Comparison of ENCODE assay signal across 8 mouse cellular contexts in genomic region chr1:132367692-132368506, GRCm38 (mm10). TPM values are rescaled to one million over a fixed set of nuclear protein-coding genes. Genes with fewer than 3 reads are reported as not detected.
DNase-seq lines count a peak whose midpoint lies in the region; ATAC-seq and TF ChIP-seq lines count a peak whose summit lies in the region.

No protein-coding gene starts in this region.

- H3K36me3 ChIP-seq in embryonic facial prominence, embryonic 15.5 days, result peaks cover 5% of the 10 kb centered on the region; the same call in 1 of the 2 replicates
- peaks cover 8% of the 10 kb centered on the region; the same call in 1 of the 2 replicates for H3K36me3 ChIP-seq in heart, embryonic 10.5 days
- H3K36me3 ChIP-seq in kidney, embryonic 14.5 days (ENCODE audit: control insufficient read depth, insufficient read depth, low read length), result no peaks in the 10 kb centered on the region; the same call in 1 of the 2 replicates
- peaks cover 28% of the 10 kb centered on the region for H3K36me3 ChIP-seq in limb, embryonic 15.5 days
- H3K36me3 ChIP-seq in midbrain, postnatal 0 days (ENCODE audit: insufficient read depth, low read length), result no peaks in the 10 kb centered on the region; the same call in 1 of the 2 replicates

- 0 out of 2 replicates have a peak, but pooled peaks have one; percentile 15 for TF ChIP-seq POLR2A in bone marrow, adult 2 months (IDR thresholded peaks at IDR 0.05; ENCODE audit: borderline replicate concordance, control insufficient read depth, low read depth, low read length)

- ATAC-seq in embryonic facial prominence, embryonic 15.5 days (ENCODE audit: insufficient number of reproducible peaks, low FRiP score, low TSS enrichment, low read depth), result peak; percentile 71
- ATAC-seq in kidney, embryonic 14.5 days (ENCODE audit: low FRiP score, low TSS enrichment), result peak; percentile 86
- peak; percentile 74; the same call in 1 of the 2 replicates for ATAC-seq in limb, embryonic 15.5 days (ENCODE audit: insufficient number of reproducible peaks, low FRiP score, low TSS enrichment, low read depth)
- peak; percentile 70; the same call in 1 of the 2 replicates for ATAC-seq in midbrain, postnatal 0 days (ENCODE audit: low FRiP score)

- peaks cover 10% of the 10 kb centered on the region; the same call in 1 of the 2 replicates for H3K4me1 ChIP-seq in bone marrow, adult 2 months (ENCODE audit: control insufficient read depth, insufficient read depth, low read length)
- peaks cover 27% of the 10 kb centered on the region for H3K4me1 ChIP-seq in embryonic facial prominence, embryonic 15.5 days
- H3K4me1 ChIP-seq in heart, embryonic 10.5 days, result peaks cover 46% of the 10 kb centered on the region
- peaks cover 17% of the 10 kb centered on the region for H3K4me1 ChIP-seq in kidney, embryonic 14.5 days (ENCODE audit: control insufficient read depth, insufficient read depth, low read length)
- H3K4me1 ChIP-seq in limb, embryonic 15.5 days, result peaks cover 27% of the 10 kb centered on the region
- 0 out of 2 replicates have a peak, but pooled peaks cover 11% of the 10 kb centered on the region for H3K4me1 ChIP-seq in midbrain, postnatal 0 days (ENCODE audit: insufficient read depth, low read length)

- DNase-seq in B cell, adult 2 months, result peak; percentile 85 to 88
- peak; percentile 95 for DNase-seq in heart, embryonic 10.5 days (ENCODE audit: low spot score)
- DNase-seq in midbrain, postnatal 0 days (ENCODE audit: low spot score), result peak; percentile 91
- peak; percentile 85 to 90 for DNase-seq in spleen, postnatal 10 days (ENCODE audit: low spot score in 2 of 2)

- peak overlapping the region; percentile 70 for H3K4me3 ChIP-seq in bone marrow, adult 2 months (replicated peaks; ENCODE audit: control insufficient read depth, low read depth, low read length)
- H3K4me3 ChIP-seq in embryonic facial prominence, embryonic 15.5 days (replicated peaks), result no peak overlapping the region
- peak overlapping the region; percentile 36; the same call in 1 of the 2 replicates for H3K4me3 ChIP-seq in heart, embryonic 10.5 days
- no peak overlapping the region for H3K4me3 ChIP-seq in kidney, embryonic 14.5 days (ENCODE audit: low read length)
- no peak overlapping the region for H3K4me3 ChIP-seq in limb, embryonic 15.5 days
- H3K4me3 ChIP-seq in midbrain, postnatal 0 days (ENCODE audit: low read depth, low read length), result no peak overlapping the region

- 31% methylated on average over 7 of the region's 7 CpGs for WGBS in bone marrow, adult 2 months
- 31% methylated on average over 7 of the region's 7 CpGs for WGBS in embryonic facial prominence, embryonic 15.5 days
- WGBS in heart, embryonic 10.5 days, result 30% methylated on average over 7 of the region's 7 CpGs
- 28% methylated on average over 7 of the region's 7 CpGs for WGBS in kidney, embryonic 14.5 days
- 32% methylated on average over 7 of the region's 7 CpGs for WGBS in limb, embryonic 15.5 days
- WGBS in midbrain, postnatal 0 days, result 30% methylated on average over 7 of the region's 7 CpGs

- TF ChIP-seq CTCF in bone marrow, adult 2 months (IDR thresholded peaks at IDR 0.05; ENCODE audit: control insufficient read depth, insufficient read depth, low read length), result peak; percentile 96
- TF ChIP-seq CTCF in midbrain, postnatal 0 days (IDR thresholded peaks at IDR 0.05), result peak; percentile 97

- H3K27ac ChIP-seq in bone marrow, adult 2 months (ENCODE audit: control insufficient read depth, insufficient read depth, low read depth, low read length, poor library complexity), result peak overlapping the region; percentile 78
- no peak overlapping the region for H3K27ac ChIP-seq in embryonic facial prominence, embryonic 15.5 days (replicated peaks)
- H3K27ac ChIP-seq in heart, embryonic 10.5 days, result peak overlapping the region; percentile 59; the same call in 1 of the 2 replicates
- H3K27ac ChIP-seq in kidney, embryonic 14.5 days (ENCODE audit: low read depth, low read length), result no peak overlapping the region
- H3K27ac ChIP-seq in limb, embryonic 15.5 days, result no peak overlapping the region
- no peak overlapping the region for H3K27ac ChIP-seq in midbrain, postnatal 0 days (ENCODE audit: low read depth, low read length)

- H3K9ac ChIP-seq in embryonic facial prominence, embryonic 15.5 days, result no peak overlapping the region
- no peak overlapping the region for H3K9ac ChIP-seq in kidney, embryonic 14.5 days (ENCODE audit: low read depth, low read length)
- H3K9ac ChIP-seq in limb, embryonic 15.5 days, result no peak overlapping the region
- H3K9ac ChIP-seq in midbrain, postnatal 0 days (replicated peaks; ENCODE audit: low read length, poor library complexity, severe bottlenecking), result no peak overlapping the region

- H3K9me3 ChIP-seq in embryonic facial prominence, embryonic 15.5 days (replicated peaks), result no peaks in the 10 kb centered on the region
- H3K9me3 ChIP-seq in heart, embryonic 10.5 days, result no peaks in the 10 kb centered on the region
- no peaks in the 10 kb centered on the region for H3K9me3 ChIP-seq in kidney, embryonic 14.5 days (ENCODE audit: control insufficient read depth, low read length)
- H3K9me3 ChIP-seq in limb, embryonic 15.5 days, result no peaks in the 10 kb centered on the region
- H3K9me3 ChIP-seq in midbrain, postnatal 0 days (ENCODE audit: low read length), result no peaks in the 10 kb centered on the region

- no peaks in the 10 kb centered on the region for H3K27me3 ChIP-seq in embryonic facial prominence, embryonic 15.5 days
- no peaks in the 10 kb centered on the region for H3K27me3 ChIP-seq in heart, embryonic 10.5 days (ENCODE audit: insufficient read depth, poor library complexity, severe bottlenecking)
- no peaks in the 10 kb centered on the region for H3K27me3 ChIP-seq in kidney, embryonic 14.5 days (ENCODE audit: control insufficient read depth, insufficient read depth, low read length)
- H3K27me3 ChIP-seq in limb, embryonic 15.5 days, result no peaks in the 10 kb centered on the region
- H3K27me3 ChIP-seq in midbrain, postnatal 0 days (ENCODE audit: insufficient read depth, low read length), result no peaks in the 10 kb centered on the region

- no peak overlapping the region for H3K4me2 ChIP-seq in embryonic facial prominence, embryonic 15.5 days (replicated peaks)
- no peak overlapping the region for H3K4me2 ChIP-seq in kidney, embryonic 14.5 days (replicated peaks; ENCODE audit: low read depth, low read length)
- H3K4me2 ChIP-seq in limb, embryonic 15.5 days, result no peak overlapping the region
- H3K4me2 ChIP-seq in midbrain, postnatal 0 days (ENCODE audit: low read depth, low read length, poor library complexity, severe bottlenecking), result no peak overlapping the region

RNA-seq across cellular contexts. Expression of gene Tmcc2, which starts 23.2 kb away (rescaled TPM):
- polyA plus RNA-seq in bone marrow, adult 2 months (2011; ENCODE audit: insufficient read depth, insufficient read length, low replicate concordance, missing spikeins), result 246 and 316 TPM in 2 replicates
- polyA plus RNA-seq in embryonic facial prominence, embryonic 15.5 days (2015; fragmentation: Nextera tagmentation; extraction: Ambion mirVana), result 9.8 and 10.7 TPM in 2 replicates
- polyA plus RNA-seq in heart, embryonic 10.5 days (2016; fragmentation: Nextera tagmentation; extraction: Ambion mirVana), result 10.1 and 12.6 TPM in 2 replicates
- polyA plus RNA-seq in kidney, embryonic 14.5 days (2014; fragmentation: Nextera tagmentation; extraction: Ambion mirVana), result 5.5 and 6.2 TPM in 2 replicates
- polyA plus RNA-seq in limb, embryonic 15.5 days (2015; fragmentation: Nextera tagmentation; extraction: Ambion mirVana), result 7.3 and 9.9 TPM in 2 replicates
- 115 and 152 TPM in 2 replicates for total RNA-seq in midbrain, postnatal 0 days (2014; rRNA removed)
- polyA plus RNA-seq in midbrain, postnatal 0 days (2015; fragmentation: Nextera tagmentation; extraction: Ambion mirVana), result 35.4 and 36.3 TPM in 2 replicates

RNA-seq across cellular contexts. Expression of gene Dstyk, which starts 49.5 kb away (rescaled TPM):
- 9.6 and 13.7 TPM in 2 replicates for polyA plus RNA-seq in bone marrow, adult 2 months (2011; ENCODE audit: insufficient read depth, insufficient read length, low replicate concordance, missing spikeins)
- polyA plus RNA-seq in embryonic facial prominence, embryonic 15.5 days (2015; fragmentation: Nextera tagmentation; extraction: Ambion mirVana), result 15.6 and 18.0 TPM in 2 replicates
- polyA plus RNA-seq in heart, embryonic 10.5 days (2016; fragmentation: Nextera tagmentation; extraction: Ambion mirVana), result 10.6 and 10.8 TPM in 2 replicates
- polyA plus RNA-seq in kidney, embryonic 14.5 days (2014; fragmentation: Nextera tagmentation; extraction: Ambion mirVana), result 14.9 and 22.1 TPM in 2 replicates
- polyA plus RNA-seq in limb, embryonic 15.5 days (2015; fragmentation: Nextera tagmentation; extraction: Ambion mirVana), result 13.7 and 16.5 TPM in 2 replicates
- 14.6 and 21.2 TPM in 2 replicates for total RNA-seq in midbrain, postnatal 0 days (2014; rRNA removed)
- polyA plus RNA-seq in midbrain, postnatal 0 days (2015; fragmentation: Nextera tagmentation; extraction: Ambion mirVana), result 5.4 and 5.6 TPM in 2 replicates

RNA-seq across cellular contexts. Expression of gene Nuak2, which starts 52.0 kb away (rescaled TPM):
- polyA plus RNA-seq in bone marrow, adult 2 months (2011; ENCODE audit: insufficient read depth, insufficient read length, low replicate concordance, missing spikeins), result 5.2 and 16.4 TPM in 2 replicates
- 8.5 and 9.1 TPM in 2 replicates for polyA plus RNA-seq in embryonic facial prominence, embryonic 15.5 days (2015; fragmentation: Nextera tagmentation; extraction: Ambion mirVana)
- 3.0 and 3.4 TPM in 2 replicates for polyA plus RNA-seq in heart, embryonic 10.5 days (2016; fragmentation: Nextera tagmentation; extraction: Ambion mirVana)
- 1.4 and 2.3 TPM in 2 replicates for polyA plus RNA-seq in kidney, embryonic 14.5 days (2014; fragmentation: Nextera tagmentation; extraction: Ambion mirVana)
- 6.9 and 8.2 TPM in 2 replicates for polyA plus RNA-seq in limb, embryonic 15.5 days (2015; fragmentation: Nextera tagmentation; extraction: Ambion mirVana)
- 7.0 and 7.1 TPM in 2 replicates for total RNA-seq in midbrain, postnatal 0 days (2014; rRNA removed)
- 9.9 TPM in 2 replicates for polyA plus RNA-seq in midbrain, postnatal 0 days (2015; fragmentation: Nextera tagmentation; extraction: Ambion mirVana)

Comparison
In these comparisons a context has a peak if more than half of its experiments do, and no peak if none do; other contexts are left out.
1. H3K27ac ChIP-seq: peak in bone marrow, adult 2 months (single experiment) and heart, embryonic 10.5 days (single experiment); none in embryonic facial prominence, embryonic 15.5 days (single experiment), kidney, embryonic 14.5 days (single experiment), limb, embryonic 15.5 days (single experiment) and midbrain, postnatal 0 days (single experiment).
2. H3K4me3 ChIP-seq: peak in bone marrow, adult 2 months (single experiment) and heart, embryonic 10.5 days (single experiment); none in embryonic facial prominence, embryonic 15.5 days (single experiment), kidney, embryonic 14.5 days (single experiment), limb, embryonic 15.5 days (single experiment) and midbrain, postnatal 0 days (single experiment).
3. Peak in every context shown above with its lines, with median percentiles within 50 percentile points of each other: DNase-seq and ATAC-seq.